Mouse (Mus musculus): ENCODE measurements around the gene Rrp15. TPM values are rescaled to one million over a fixed set of nuclear protein-coding genes. Genes with fewer than 3 reads are reported as not detected.

Rrp15 gene
- polyA plus RNA-seq, 1 experiment from 2014 or later: 33.1 TPM

DNA sequence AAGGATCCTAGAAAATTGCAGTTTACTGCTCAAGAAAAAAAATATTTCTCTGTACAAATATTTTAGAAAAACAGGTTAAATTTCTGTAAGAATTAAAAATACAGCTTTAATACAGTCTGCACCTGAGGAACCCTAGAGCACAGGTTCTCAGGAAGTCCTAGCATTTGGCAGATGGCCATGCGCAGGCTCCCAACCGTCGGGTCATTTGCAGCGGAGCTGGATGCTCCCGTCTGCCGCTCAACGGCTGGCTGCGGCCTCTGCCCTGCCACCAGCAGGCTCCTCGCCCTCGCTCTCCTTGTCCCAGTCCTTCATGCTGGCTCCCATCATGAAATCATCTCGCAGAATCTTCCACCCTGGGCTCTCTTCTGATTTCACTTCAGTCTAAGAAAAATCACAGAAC is 28.0 kb downstream of the Rrp15 start:
- H3K9ac ChIP-seq (ENCODE audit: low read length): no peak overlapping the region
- no peak overlapping the region for H3K4me3 ChIP-seq (ENCODE audit: low read depth, low read length)
- TF ChIP-seq CTCF (IDR thresholded peaks at IDR 0.05; ENCODE audit: low read depth) (no peak), EP300 (optimal IDR thresholded peaks at IDR 0.05) (no peak)
- H3K4me1 ChIP-seq (replicated peaks; ENCODE audit: control insufficient read depth, insufficient read depth): no peaks in the 10 kb centered on the region
- peaks cover 9% of the 10 kb centered on the region; the same call in 1 of the 2 replicates for H3K36me3 ChIP-seq (ENCODE audit: control insufficient read depth, insufficient read depth, low read length)
- ATAC-seq (ENCODE audit: low FRiP score, low TSS enrichment): no peak
- no peak for DNase-seq (ENCODE audit: low spot score)
- no peaks in the 10 kb centered on the region for H3K9me3 ChIP-seq (ENCODE audit: control insufficient read depth, low read length)
- no peak overlapping the region for H3K27ac ChIP-seq (replicated peaks)
- no peak overlapping the region for H3K4me2 ChIP-seq (replicated peaks; ENCODE audit: low read depth)
- 93% methylated on average over 11 of the region's 11 CpGs for WGBS
- H3K27me3 ChIP-seq (ENCODE audit: control insufficient read depth, insufficient read depth, low read length): no peaks in the 10 kb centered on the region

- H3K4me2 ChIP-seq (replicated peaks; ENCODE audit: low read depth): no peak overlapping the region
- WGBS: 93% methylated on average over 9 of the region's 9 CpGs
- no peak overlapping the region for H3K4me3 ChIP-seq (ENCODE audit: low read depth, low read length)
- no peak overlapping the region for H3K27ac ChIP-seq (replicated peaks)
- H3K9me3 ChIP-seq (ENCODE audit: control insufficient read depth, low read length): no peaks in the 10 kb centered on the region
- H3K9ac ChIP-seq (ENCODE audit: low read length): no peak overlapping the region
- H3K27me3 ChIP-seq (ENCODE audit: control insufficient read depth, insufficient read depth, low read length): no peaks in the 10 kb centered on the region
- ATAC-seq (ENCODE audit: low FRiP score, low TSS enrichment) (no peak), DNase-seq (ENCODE audit: low spot score) (no peak)
- H3K36me3 ChIP-seq (ENCODE audit: control insufficient read depth, insufficient read depth, low read length): peaks cover 9% of the 10 kb centered on the region; the same call in 1 of the 2 replicates
- no peaks in the 10 kb centered on the region for H3K4me1 ChIP-seq (replicated peaks; ENCODE audit: control insufficient read depth, insufficient read depth)
- peak; percentile 55 for TF ChIP-seq CTCF (IDR thresholded peaks at IDR 0.05; ENCODE audit: low read depth)
- no peak for TF ChIP-seq EP300 (optimal IDR thresholded peaks at IDR 0.05)
These were observed 29.4 kb downstream of the Rrp15 start for GRCm38 (mm10) chr1:186719708-186720107.

GRCm38 (mm10) chr1:186718881-186719280 is 30.3 kb downstream of the Rrp15 start:
- ATAC-seq (ENCODE audit: low FRiP score, low TSS enrichment): no peak
- Histone ChIP-seq H3K36me3 (ENCODE audit: control insufficient read depth, insufficient read depth, low read length) (peaks cover 9% of the 10 kb centered on the region; the same call in 1 of the 2 replicates), H3K4me1 (replicated peaks; ENCODE audit: control insufficient read depth, insufficient read depth) (no peaks in the 10 kb centered on the region), H3K9me3 (ENCODE audit: control insufficient read depth, low read length) (no peaks in the 10 kb centered on the region), H3K27me3 (ENCODE audit: control insufficient read depth, insufficient read depth, low read length) (no peaks in the 10 kb centered on the region), H3K27ac (replicated peaks) (no peak overlapping the region), H3K9ac (ENCODE audit: low read length) (no peak overlapping the region), H3K4me2 (replicated peaks; ENCODE audit: low read depth) (no peak overlapping the region), H3K4me3 (ENCODE audit: low read depth, low read length) (no peak overlapping the region)
- no peak for TF ChIP-seq CTCF (IDR thresholded peaks at IDR 0.05; ENCODE audit: low read depth)
- TF ChIP-seq EP300 (optimal IDR thresholded peaks at IDR 0.05): no peak
- WGBS: 62% methylated on average over 5 of the region's 5 CpGs
- DNase-seq (ENCODE audit: low spot score): no peak

DNA sequence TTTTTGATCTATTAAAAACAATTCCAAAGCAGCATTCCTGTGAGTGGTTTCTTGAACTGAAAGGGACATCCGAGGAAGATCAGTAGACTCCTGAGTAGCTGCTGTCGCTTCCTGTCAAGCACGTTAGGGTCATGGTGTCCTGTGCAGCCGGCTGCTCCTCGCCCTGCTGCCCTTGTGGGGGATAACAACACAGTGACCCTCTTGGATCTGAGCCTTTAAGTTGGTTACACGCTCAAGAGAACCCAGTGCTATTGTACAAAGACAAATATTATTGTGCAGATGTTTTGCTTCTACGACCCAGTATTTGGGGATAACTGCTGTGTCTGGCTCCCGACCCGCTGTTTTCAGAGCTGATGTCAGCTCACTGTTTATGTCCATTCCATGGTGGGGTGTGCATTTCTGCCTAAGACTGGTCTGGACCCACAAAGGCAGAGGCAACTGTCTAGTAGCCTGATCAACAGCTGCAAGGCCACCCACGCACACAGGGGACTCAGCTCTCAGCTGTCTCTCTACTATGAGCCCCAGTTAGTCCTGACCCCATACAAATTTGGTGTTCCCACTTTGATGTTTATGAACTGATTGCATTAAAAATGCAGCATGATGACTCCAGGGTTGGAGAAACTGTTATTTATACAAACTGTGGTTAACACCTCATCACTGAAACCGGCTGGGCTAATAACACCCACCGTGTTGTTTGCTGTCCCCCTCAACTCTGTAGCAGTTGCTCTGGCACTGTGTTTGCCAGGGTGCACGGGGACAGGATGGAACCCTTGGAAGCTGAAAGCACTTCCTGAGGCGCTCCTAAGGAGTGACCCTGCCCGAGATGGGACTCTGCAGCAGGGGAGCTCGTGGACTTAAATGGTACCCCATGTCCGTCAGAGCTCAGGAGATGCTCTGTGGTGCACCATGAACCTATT is 33.9 kb downstream of the Rrp15 start:
- no peak for ATAC-seq (ENCODE audit: low FRiP score, low TSS enrichment)

DNA sequence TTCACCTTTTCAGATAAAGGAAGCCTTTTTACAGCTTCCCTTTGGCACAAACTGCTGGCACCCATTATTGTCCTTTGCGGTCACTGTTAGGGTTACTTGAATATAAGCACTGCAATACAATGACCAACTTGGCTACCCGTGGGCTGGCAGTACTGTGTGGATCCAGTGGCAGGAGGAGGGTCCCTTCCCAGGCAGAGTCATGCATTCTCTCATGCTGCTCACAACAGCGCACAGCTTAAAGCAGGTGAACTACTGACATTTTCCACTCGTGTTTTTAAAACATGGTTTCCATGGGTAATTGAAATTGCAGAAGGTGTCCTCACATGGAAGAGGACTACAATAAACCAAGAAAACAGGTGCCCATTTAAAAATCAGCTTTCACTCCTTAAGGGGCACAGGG is 34.9 kb downstream of the Rrp15 start:
- no peak for ATAC-seq (ENCODE audit: low FRiP score, low TSS enrichment)

More for the DNA sequence above, 33.9 kb downstream of the Rrp15 start:
- H3K9me3 ChIP-seq (ENCODE audit: control insufficient read depth, low read length): no peaks in the 10 kb centered on the region
- no peak overlapping the region for H3K27ac ChIP-seq (replicated peaks)
- 69% methylated on average over 17 of the region's 17 CpGs for WGBS
- TF ChIP-seq CTCF (IDR thresholded peaks at IDR 0.05; ENCODE audit: low read depth): no peak
- TF ChIP-seq EP300 (optimal IDR thresholded peaks at IDR 0.05): no peak
- H3K4me2 ChIP-seq (replicated peaks; ENCODE audit: low read depth): no peak overlapping the region
- no peaks in the 10 kb centered on the region for H3K4me1 ChIP-seq (replicated peaks; ENCODE audit: control insufficient read depth, insufficient read depth)
- H3K36me3 ChIP-seq (ENCODE audit: control insufficient read depth, insufficient read depth, low read length): peaks cover 5% of the 10 kb centered on the region; the same call in 1 of the 2 replicates
- H3K9ac ChIP-seq (ENCODE audit: low read length): no peak overlapping the region
- no peak for DNase-seq (ENCODE audit: low spot score)
- no peak overlapping the region for H3K4me3 ChIP-seq (ENCODE audit: low read depth, low read length)
- no peaks in the 10 kb centered on the region for H3K27me3 ChIP-seq (ENCODE audit: control insufficient read depth, insufficient read depth, low read length)

More for the DNA sequence above, 34.9 kb downstream of the Rrp15 start:
- Histone ChIP-seq H3K9ac (ENCODE audit: low read length) (no peak overlapping the region), H3K9me3 (ENCODE audit: control insufficient read depth, low read length) (no peaks in the 10 kb centered on the region), H3K27ac (replicated peaks) (no peak overlapping the region), H3K4me3 (ENCODE audit: low read depth, low read length) (no peak overlapping the region), H3K4me2 (replicated peaks; ENCODE audit: low read depth) (no peak overlapping the region), H3K27me3 (ENCODE audit: control insufficient read depth, insufficient read depth, low read length) (no peaks in the 10 kb centered on the region), H3K36me3 (ENCODE audit: control insufficient read depth, insufficient read depth, low read length) (no peaks in the 10 kb centered on the region), H3K4me1 (replicated peaks; ENCODE audit: control insufficient read depth, insufficient read depth) (no peaks in the 10 kb centered on the region)
- TF ChIP-seq CTCF (IDR thresholded peaks at IDR 0.05; ENCODE audit: low read depth) (no peak), EP300 (optimal IDR thresholded peaks at IDR 0.05) (no peak)
- DNase-seq (ENCODE audit: low spot score): no peak
- 79% methylated on average over 4 of the region's 4 CpGs for WGBS
